Mouse (Mus musculus): ENCODE measurements around the gene Havcr1.

DNA sequence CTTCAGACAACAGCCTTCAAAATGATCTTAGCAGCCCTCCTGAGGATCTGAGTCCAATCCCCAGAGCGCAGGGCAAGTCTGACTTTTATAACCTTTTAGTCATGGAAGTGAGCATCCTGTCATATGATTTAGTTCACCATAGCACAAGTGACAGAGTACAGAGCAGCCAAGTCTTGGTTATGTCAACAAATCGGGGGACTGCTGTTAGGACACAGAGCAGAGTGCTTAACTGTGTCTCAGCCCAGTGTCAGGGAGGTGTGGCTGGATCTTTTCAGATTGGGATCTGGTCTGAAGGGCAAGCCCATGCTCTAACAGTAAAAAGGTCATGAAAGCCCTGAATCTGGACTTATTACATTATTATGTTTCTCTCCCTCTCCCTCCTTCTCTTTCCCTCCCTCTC lies 18.8 kb downstream of the Havcr1 start:
- TF ChIP-seq POLR2A (IDR thresholded peaks at IDR 0.05; ENCODE audit: low read depth, low read length) (no peak), CTCF (conservative IDR thresholded peaks at IDR 0.05; ENCODE audit: insufficient read depth, insufficient read length, low read depth, low read length) (no peak)

Data from kidney, adult 2 months (tissue).